ENCODE assay signal across 10 mouse cellular contexts in the genomic region with DNA sequence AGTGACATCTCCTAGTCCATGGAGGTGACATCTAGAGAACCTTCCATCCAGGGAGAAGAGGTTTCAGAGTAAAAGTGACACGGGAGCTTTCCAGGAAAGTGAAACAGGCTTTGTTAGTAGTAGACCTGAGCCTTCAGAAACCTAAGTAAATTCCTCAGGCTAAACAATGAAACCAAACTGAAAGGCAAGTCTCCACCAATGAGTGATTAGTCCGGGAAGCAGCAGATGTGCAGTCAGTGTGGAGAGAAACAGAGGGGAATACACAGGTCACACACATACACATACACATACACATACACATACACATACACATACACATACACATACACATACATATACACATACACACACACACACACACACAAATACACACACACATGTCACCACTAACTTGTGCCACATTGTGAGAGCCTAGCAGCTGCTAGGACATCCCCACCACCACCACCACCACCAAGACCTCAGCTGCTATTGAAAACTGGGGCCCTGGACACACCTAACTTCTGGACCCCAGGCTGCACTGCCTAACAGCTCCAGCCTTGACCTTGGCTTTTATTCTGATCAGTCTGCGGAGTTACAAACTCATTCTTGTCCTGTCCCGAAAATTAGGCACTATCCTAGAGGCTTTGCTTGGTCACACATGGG. TPM values are rescaled to one million over a fixed set of nuclear protein-coding genes. Genes with fewer than 3 reads are reported as not detected.
"Had no signal": no experiment of that assay in that cellular context is flagged by ENCODE, and none has a peak within 500 bp of the region (broad histone marks: within the 10 kb centered on the region; RNA-seq: fewer than 3 reads in every experiment).

No protein-coding gene starts in this region.

- ATAC-seq: midbrain, embryonic 15.5 days had no signal

- H3K4me3 ChIP-seq: left cerebral cortex, adult 2 months; limb, embryonic 10.5 days; liver, embryonic 15.5 days; midbrain, embryonic 15.5 days; neural tube, embryonic 12.5 days had no signal

- H3K4me1 ChIP-seq: limb, embryonic 10.5 days; liver, embryonic 15.5 days; midbrain, embryonic 15.5 days; neural tube, embryonic 12.5 days had no signal

- DNase-seq: lung, adult 2 months; thymus, adult 18-20 months; thymus, postnatal 14 days had no signal

- H3K9me3 ChIP-seq: limb, embryonic 10.5 days; liver, embryonic 15.5 days; midbrain, embryonic 15.5 days; neural tube, embryonic 12.5 days had no signal

- H3K4me2 ChIP-seq: liver, embryonic 11.5 days; liver, embryonic 15.5 days; midbrain, embryonic 15.5 days; neural tube, embryonic 12.5 days had no signal

- H3K27me3 ChIP-seq: liver, embryonic 15.5 days; midbrain, embryonic 15.5 days; neural tube, embryonic 12.5 days had no signal

- H3K36me3 ChIP-seq: limb, embryonic 10.5 days; liver, embryonic 15.5 days; midbrain, embryonic 15.5 days; neural tube, embryonic 12.5 days had no signal

- H3K27ac ChIP-seq: left cerebral cortex, adult 2 months; limb, embryonic 10.5 days; liver, embryonic 15.5 days; midbrain, embryonic 15.5 days; neural tube, embryonic 12.5 days had no signal

- H3K9ac ChIP-seq: liver, embryonic 15.5 days; midbrain, embryonic 15.5 days; neural tube, embryonic 12.5 days had no signal

RNA-seq across cellular contexts. Expression of gene Tubb2b, which starts 21.1 kb away (rescaled TPM):
- total RNA-seq: megakaryocyte progenitor cell, adult 5-6 weeks had no signal
